Mouse (Mus musculus) embryonic facial prominence, embryonic 14.5 days (tissue): Measurements from ENCODE around the gene Zscan4d. TPM values are rescaled to one million over a fixed set of nuclear protein-coding genes. Genes with fewer than 3 reads are reported as not detected.
"Not testable (repeated sequence)": the region's sequence is repeated elsewhere in the genome, so short reads cannot be mapped to it uniquely, and the experiment has no call there.

Experiments
- ATAC-seq: fragments of 200-750 bp; cut with Nextera tagmentation; 2 replicates; pipeline ENCODE4 v1.8.0; 2017; ENCODE audit warnings: low read depth, moderate number of reproducible peaks, moderate TSS enrichment
- DNase-seq: peaks from one replicate; pipeline ENCODE4 v3.0.0-alpha.2; 2015; ENCODE audit warnings: low spot score
- H3K27ac ChIP-seq: fragments of 300-500 bp; sonication (generic); replicated peaks from 2 replicates; pipeline ENCODE4 v1.5.1; 2014; ENCODE audit warnings: low read depth, mild to moderate bottlenecking, low read length, moderate library complexity
- H3K27me3 ChIP-seq: fragments of 300-500 bp; sonication (generic); replicated peaks from 2 replicates; pipeline ENCODE4 v1.6.1; 2014; ENCODE audit warnings: low read length; ENCODE audit not compliant: control insufficient read depth, insufficient read depth
- H3K36me3 ChIP-seq: fragments of 300-500 bp; sonication (generic); 2 replicates; pipeline ENCODE4 v1.6.1; 2014; ENCODE audit warnings: low read length, mixed read lengths; ENCODE audit not compliant: control insufficient read depth, insufficient read depth
- H3K4me1 ChIP-seq: fragments of 300-500 bp; sonication (generic); 2 replicates; pipeline ENCODE4 v1.6.1; 2014; ENCODE audit warnings: antibody characterized with exemption, low read length; ENCODE audit not compliant: control insufficient read depth, insufficient read depth
- H3K4me2 ChIP-seq: fragments of 300-500 bp; sonication (generic); 2 replicates; pipeline ENCODE4 v1.6.1; 2014; ENCODE audit warnings: low read depth, mild to moderate bottlenecking, low read length, moderate library complexity, mixed read lengths
- H3K4me3 ChIP-seq: fragments of 300-500 bp; sonication (generic); 2 replicates; pipeline ENCODE4 v1.5.1; 2014; ENCODE audit warnings: low read depth, mild to moderate bottlenecking, low read length
- H3K9ac ChIP-seq: fragments of 300-500 bp; sonication (generic); 2 replicates; pipeline ENCODE4 v1.6.1; 2014; ENCODE audit warnings: low read depth, mild to moderate bottlenecking, low read length, moderate library complexity, mixed read lengths
- H3K9me3 ChIP-seq: fragments of 300-500 bp; sonication (generic); 2 replicates; pipeline ENCODE4 v1.6.1; 2016; ENCODE audit warnings: low read length; ENCODE audit not compliant: control insufficient read depth
- WGBS: fragments of 180-500 bp; shearing (Covaris S2); extraction: QIAGEN DNeasy Blood & Tissue Kit; methylation state at CpG from one replicate; pipeline ENCODE4 v1.1.7; 2014; 5-methylcytosine and 5-hydroxymethylcytosine counted together
- polyA plus RNA-seq: library from polyadenylated mRNA; unstranded; fragments of >200 nt; fragmentation: Nextera tagmentation; extraction: Ambion mirVana; gene quantifications from 2 replicates; pipeline ENCODE4 v1.2.1, GENCODE M21; 2014

Zscan4d gene
- not detected in 2 replicates for polyA plus RNA-seq

DNA sequence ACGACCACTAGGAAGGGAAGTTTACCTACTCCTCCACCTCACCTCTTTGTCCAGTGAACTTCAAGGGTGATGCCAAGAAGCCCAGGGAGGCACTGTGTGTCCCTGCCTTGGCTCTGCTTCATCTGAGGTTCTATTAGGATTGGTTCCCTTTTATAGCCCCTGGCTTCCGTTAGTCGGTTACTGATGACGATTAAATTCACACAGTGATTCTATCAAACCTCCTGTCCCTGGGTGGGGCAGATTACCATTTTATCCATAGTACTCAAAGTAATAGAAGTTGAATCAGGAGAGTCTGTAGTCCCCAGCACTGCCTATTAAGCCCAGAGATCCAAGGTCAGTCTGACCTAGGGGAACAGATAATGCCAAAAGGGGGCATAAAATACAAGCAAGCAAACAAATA, at the start of gene Zscan4d:
TSS of gene Zscan4d (minus strand) at position 101 of the 400 bp plus-strand sequence.
- not testable (repeated sequence) for ATAC-seq, H3K27me3 ChIP-seq, H3K27ac ChIP-seq, DNase-seq, H3K36me3 ChIP-seq, H3K4me2 ChIP-seq, H3K4me1 ChIP-seq, H3K9me3 ChIP-seq, H3K9ac ChIP-seq, H3K4me3 ChIP-seq
- WGBS: 90% methylated on average over 4 of the region's 4 CpGs

DNA sequence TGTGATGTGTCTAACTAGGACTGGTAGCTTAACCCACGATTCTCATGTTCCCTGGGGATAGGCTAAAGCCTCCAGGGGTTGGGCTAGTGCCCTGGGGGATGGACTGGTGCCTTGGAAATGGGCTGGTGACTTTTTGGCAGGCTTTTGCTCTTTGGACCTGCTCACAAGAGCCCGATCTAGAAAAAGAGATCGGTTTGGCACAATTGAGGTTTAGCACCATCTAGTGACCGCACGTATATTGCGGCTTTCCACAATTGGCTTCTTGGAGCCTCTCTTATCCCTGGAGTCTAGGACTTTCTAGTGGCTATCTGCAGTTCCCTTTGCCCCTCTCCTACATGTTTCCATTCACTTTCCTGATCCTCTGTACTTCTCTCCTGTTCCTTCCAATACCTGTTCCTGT, 7.9 kb downstream of the Zscan4d start:
- 38% methylated on average over 6 of the region's 6 CpGs for WGBS
- not testable (repeated sequence) for H3K4me1 ChIP-seq, ATAC-seq, H3K4me3 ChIP-seq, H3K9me3 ChIP-seq, H3K9ac ChIP-seq, H3K27ac ChIP-seq, H3K27me3 ChIP-seq, DNase-seq, H3K4me2 ChIP-seq, H3K36me3 ChIP-seq

Other genes starting within 250 kb of the Zscan4d start
- gene Zscan4c, start 160.4 kb downstream of the Zscan4d start, polyA plus RNA-seq: not detected in 2 replicates
- not detected in 2 replicates for gene Zscan4-ps1, start 96.5 kb downstream of the Zscan4d start, polyA plus RNA-seq
- gene Zscan4e, start 144.5 kb upstream of the Zscan4d start, polyA plus RNA-seq: not detected in 2 replicates
- gene Zscan4f, start 231.8 kb upstream of the Zscan4d start, polyA plus RNA-seq: not detected in 2 replicates